ENCODE assay signal across 8 mouse cellular contexts in genomic region chr17:25717691-25718090, GRCm38 (mm10). TPM values are rescaled to one million over a fixed set of nuclear protein-coding genes. Genes with fewer than 3 reads are reported as not detected.
DNase-seq lines count a peak whose midpoint lies in the region; ATAC-seq and TF ChIP-seq lines count a peak whose summit lies in the region.
"Had no signal": no experiment of that assay in that cellular context is flagged by ENCODE, and none has a peak within 500 bp of the region (broad histone marks: within the 10 kb centered on the region; RNA-seq: fewer than 3 reads in every experiment).

No protein-coding gene starts in this region.

- 4% methylated on average over 6 of the region's 6 CpGs for WGBS in lung, embryonic 15.5 days
- 7% methylated on average over 6 of the region's 6 CpGs for WGBS in forebrain, embryonic 14.5 days
- WGBS in limb, embryonic 14.5 days = 12% methylated on average over 6 of the region's 6 CpGs
- WGBS in stomach, embryonic 15.5 days = 12% methylated on average over 6 of the region's 6 CpGs

- no peak for ATAC-seq in lung, embryonic 15.5 days (ENCODE audit: borderline replicate concordance, extremely low read depth, low FRiP score, low TSS enrichment)
- no peak for ATAC-seq in forebrain, embryonic 14.5 days
- no peak for ATAC-seq in limb, embryonic 14.5 days (ENCODE audit: low FRiP score, low read depth)
- ATAC-seq in stomach, embryonic 15.5 days (ENCODE audit: insufficient read depth, low FRiP score, low read depth) = no peak

- DNase-seq in lung, postnatal 14 days = no peak
- DNase-seq in forebrain, embryonic 14.5 days (ENCODE audit: low spot score) = no peak
- DNase-seq in limb, embryonic 14.5 days (ENCODE audit: low spot score) = no peak
- no peak for DNase-seq in Muller cell, postnatal 12 days (ENCODE audit: inconsistent ontology term)
- no peak for DNase-seq in adrenal gland, adult 8-10 months

- H3K4me2 ChIP-seq in lung, embryonic 15.5 days = peak overlapping the region; percentile 82
- H3K4me2 ChIP-seq in forebrain, embryonic 14.5 days (ENCODE audit: low read length) = peak overlapping the region; percentile 54
- peak overlapping the region; percentile 69 for H3K4me2 ChIP-seq in limb, embryonic 14.5 days (replicated peaks; ENCODE audit: low read depth, low read length, severe bottlenecking)
- H3K4me2 ChIP-seq in stomach, embryonic 15.5 days = peak overlapping the region; percentile 86

- peaks cover 11% of the 10 kb centered on the region; the same call in 1 of the 2 replicates for H3K4me1 ChIP-seq in lung, embryonic 15.5 days
- H3K4me1 ChIP-seq in forebrain, embryonic 14.5 days (ENCODE audit: control insufficient read depth, insufficient read depth, low read length) = no peaks in the 10 kb centered on the region
- peaks cover 4% of the 10 kb centered on the region; the same call in 1 of the 2 replicates for H3K4me1 ChIP-seq in limb, embryonic 14.5 days (ENCODE audit: control insufficient read depth, insufficient read depth, low read length)
- peaks cover 16% of the 10 kb centered on the region for H3K4me1 ChIP-seq in stomach, embryonic 15.5 days

- peaks cover 34% of the 10 kb centered on the region for H3K27me3 ChIP-seq in lung, embryonic 15.5 days
- peaks cover 19% of the 10 kb centered on the region for H3K27me3 ChIP-seq in forebrain, embryonic 14.5 days (replicated peaks; ENCODE audit: control insufficient read depth, insufficient read depth, low read length)
- peaks cover 23% of the 10 kb centered on the region for H3K27me3 ChIP-seq in limb, embryonic 14.5 days (ENCODE audit: control insufficient read depth, insufficient read depth, low read length)
- peaks cover 24% of the 10 kb centered on the region for H3K27me3 ChIP-seq in stomach, embryonic 15.5 days (replicated peaks)

- TF ChIP-seq POLR2A in limb, embryonic 14.5 days (IDR thresholded peaks at IDR 0.05; ENCODE audit: borderline replicate concordance, extremely low read depth, insufficient read depth, insufficient read length) = no peak

- no peak overlapping the region for H3K27ac ChIP-seq in lung, embryonic 15.5 days
- H3K27ac ChIP-seq in forebrain, embryonic 14.5 days (ENCODE audit: low read depth, low read length) = no peak overlapping the region
- H3K27ac ChIP-seq in limb, embryonic 14.5 days (replicated peaks; ENCODE audit: low read depth, low read length) = no peak overlapping the region
- no peak overlapping the region for H3K27ac ChIP-seq in stomach, embryonic 15.5 days

- peak overlapping the region; percentile 38 for H3K4me3 ChIP-seq in lung, embryonic 15.5 days
- H3K4me3 ChIP-seq in forebrain, embryonic 14.5 days (ENCODE audit: low read depth, low read length) = peak overlapping the region; percentile 24
- peak overlapping the region; percentile 40 for H3K4me3 ChIP-seq in limb, embryonic 14.5 days (replicated peaks; ENCODE audit: low read length)
- H3K4me3 ChIP-seq in stomach, embryonic 15.5 days (replicated peaks) = peak overlapping the region; percentile 41

- H3K36me3 ChIP-seq in lung, embryonic 15.5 days = peaks cover 9% of the 10 kb centered on the region
- peaks cover 19% of the 10 kb centered on the region; the same call in 1 of the 2 replicates for H3K36me3 ChIP-seq in forebrain, embryonic 14.5 days (ENCODE audit: control insufficient read depth, insufficient read depth, low read length)
- peaks cover 21% of the 10 kb centered on the region for H3K36me3 ChIP-seq in limb, embryonic 14.5 days (ENCODE audit: control insufficient read depth, insufficient read depth, low read length)
- H3K36me3 ChIP-seq in stomach, embryonic 15.5 days = no peaks in the 10 kb centered on the region; the same call in 1 of the 2 replicates

- no peaks in the 10 kb centered on the region for H3K9me3 ChIP-seq in lung, embryonic 15.5 days
- no peaks in the 10 kb centered on the region for H3K9me3 ChIP-seq in forebrain, embryonic 14.5 days (replicated peaks; ENCODE audit: control insufficient read depth, low read length)
- H3K9me3 ChIP-seq in limb, embryonic 14.5 days (ENCODE audit: control insufficient read depth, low read length) = no peaks in the 10 kb centered on the region
- no peaks in the 10 kb centered on the region for H3K9me3 ChIP-seq in stomach, embryonic 15.5 days

- 0 out of 2 replicates have a peak overlapping the region, but pooled peaks have one; percentile 40 for H3K9ac ChIP-seq in lung, embryonic 15.5 days
- H3K9ac ChIP-seq in forebrain, embryonic 14.5 days (ENCODE audit: low read length) = peak overlapping the region; percentile 48
- peak overlapping the region; percentile 55 for H3K9ac ChIP-seq in limb, embryonic 14.5 days (ENCODE audit: low read depth, low read length, severe bottlenecking)
- no peak overlapping the region for H3K9ac ChIP-seq in stomach, embryonic 15.5 days

RNA-seq across cellular contexts. Expression of gene Gng13, which starts 0.7 kb away (rescaled TPM):
- polyA plus RNA-seq in lung, embryonic 15.5 days (2015; fragmentation: Nextera tagmentation; extraction: Ambion mirVana) = 2.3 and 3.0 TPM in 2 replicates
- 2.7 and 7.8 TPM in 2 replicates for polyA plus RNA-seq in forebrain, embryonic 14.5 days (2014; fragmentation: Nextera tagmentation; extraction: Ambion mirVana)
- 0.56 and 0.74 TPM in 2 replicates for polyA plus RNA-seq in limb, embryonic 14.5 days (2012; rRNA removed)
- 3.5 and 6.1 TPM in 2 replicates for polyA plus RNA-seq in limb, embryonic 14.5 days (2014; fragmentation: Nextera tagmentation; extraction: Ambion mirVana)
- 1.5 and 2.1 TPM in 2 replicates for polyA plus RNA-seq in stomach, embryonic 15.5 days (2015; fragmentation: Nextera tagmentation; extraction: Ambion mirVana)
- 1 to 10 TPM in 1 of 4 experiments, under 1 TPM in 1, not detected in 2; 0.74 to 2.9 TPM for total RNA-seq in adrenal gland, adult 8-10 months (2022)
- polyA plus RNA-seq: urinary bladder, adult 2 months had no signal

RNA-seq across cellular contexts. Expression of gene Chtf18, which starts 9.5 kb away (rescaled TPM):
- 36.7 and 42.0 TPM in 2 replicates for polyA plus RNA-seq in lung, embryonic 15.5 days (2015; fragmentation: Nextera tagmentation; extraction: Ambion mirVana)
- 7.1 and 8.6 TPM in 2 replicates for polyA plus RNA-seq in forebrain, embryonic 14.5 days (2014; fragmentation: Nextera tagmentation; extraction: Ambion mirVana)
- 34.5 and 34.6 TPM in 2 replicates for polyA plus RNA-seq in limb, embryonic 14.5 days (2012; rRNA removed)
- 14.7 and 16.1 TPM in 2 replicates for polyA plus RNA-seq in limb, embryonic 14.5 days (2014; fragmentation: Nextera tagmentation; extraction: Ambion mirVana)
- polyA plus RNA-seq in stomach, embryonic 15.5 days (2015; fragmentation: Nextera tagmentation; extraction: Ambion mirVana) = 23.4 and 26.1 TPM in 2 replicates
- 1 to 10 TPM; 1.2 to 4.9 (median 2.6) TPM for total RNA-seq in adrenal gland, adult 8-10 months (2022)

RNA-seq across cellular contexts. Expression of gene Rpusd1, which starts 9.8 kb away (rescaled TPM):
- polyA plus RNA-seq in lung, embryonic 15.5 days (2015; fragmentation: Nextera tagmentation; extraction: Ambion mirVana) = 24.5 and 24.7 TPM in 2 replicates
- 26.6 and 28.9 TPM in 2 replicates for polyA plus RNA-seq in forebrain, embryonic 14.5 days (2014; fragmentation: Nextera tagmentation; extraction: Ambion mirVana)
- 48.2 and 71.7 TPM in 2 replicates for polyA plus RNA-seq in limb, embryonic 14.5 days (2012; rRNA removed)
- 26.1 and 26.6 TPM in 2 replicates for polyA plus RNA-seq in limb, embryonic 14.5 days (2014; fragmentation: Nextera tagmentation; extraction: Ambion mirVana)
- polyA plus RNA-seq in stomach, embryonic 15.5 days (2015; fragmentation: Nextera tagmentation; extraction: Ambion mirVana) = 18.3 and 19.1 TPM in 2 replicates
- 10 to 100 TPM; 17.8 to 23.5 (median 20.4) TPM for total RNA-seq in adrenal gland, adult 8-10 months (2022)

RNA-seq across cellular contexts. Expression of gene Mslnl, which starts 18.2 kb away (rescaled TPM):
- polyA plus RNA-seq in lung, embryonic 15.5 days (2015; fragmentation: Nextera tagmentation; extraction: Ambion mirVana) = 0.44 and 0.71 TPM in 2 replicates
- not detected in 2 replicates for polyA plus RNA-seq in forebrain, embryonic 14.5 days (2014; fragmentation: Nextera tagmentation; extraction: Ambion mirVana)
- 0.10 and 0.13 TPM in 2 replicates for polyA plus RNA-seq in limb, embryonic 14.5 days (2012; rRNA removed)
- polyA plus RNA-seq in limb, embryonic 14.5 days (2014; fragmentation: Nextera tagmentation; extraction: Ambion mirVana) = 0.10 and 0.22 TPM in 2 replicates
- polyA plus RNA-seq in stomach, embryonic 15.5 days (2015; fragmentation: Nextera tagmentation; extraction: Ambion mirVana) = 0.06 TPM in 1 of 2 replicates, not detected in the other
- under 1 TPM; 0.09 to 0.52 (median 0.30) TPM for total RNA-seq in adrenal gland, adult 8-10 months (2022)

RNA-seq across cellular contexts. Expression of gene Msln, which starts 36.5 kb away (rescaled TPM):
- 15.8 and 24.2 TPM in 2 replicates for polyA plus RNA-seq in lung, embryonic 15.5 days (2015; fragmentation: Nextera tagmentation; extraction: Ambion mirVana)
- 0.14 and 0.48 TPM in 2 replicates for polyA plus RNA-seq in forebrain, embryonic 14.5 days (2014; fragmentation: Nextera tagmentation; extraction: Ambion mirVana)
- polyA plus RNA-seq in limb, embryonic 14.5 days (2012; rRNA removed) = 0.23 and 5.5 TPM in 2 replicates
- 0.37 and 0.95 TPM in 2 replicates for polyA plus RNA-seq in limb, embryonic 14.5 days (2014; fragmentation: Nextera tagmentation; extraction: Ambion mirVana)
- 38.3 and 43.6 TPM in 2 replicates for polyA plus RNA-seq in stomach, embryonic 15.5 days (2015; fragmentation: Nextera tagmentation; extraction: Ambion mirVana)
- 1 to 10 TPM; 4.8 to 7.1 (median 6.0) TPM for total RNA-seq in adrenal gland, adult 8-10 months (2022)
